Mouse (Mus musculus) lung, embryonic 14.5 days (tissue): Measurements from ENCODE around the gene Prx. TPM values are rescaled to one million over a fixed set of nuclear protein-coding genes. Genes with fewer than 3 reads are reported as not detected.
"Not testable (repeated sequence)": the region's sequence is repeated elsewhere in the genome, so short reads cannot be mapped to it uniquely, and the experiment has no call there.

Source experiments
- ATAC-seq: fragments of 200-750 bp; cut with Nextera tagmentation; 2 replicates; pipeline ENCODE4 v1.8.0; 2017; ENCODE audit warnings: mild to moderate bottlenecking, moderate TSS enrichment, moderate library complexity; ENCODE audit not compliant: insufficient read depth
- DNase-seq: peaks from one replicate; pipeline ENCODE4 v3.0.0-alpha.2; 2015
- H3K27ac ChIP-seq: fragments of 300-500 bp; sonication (generic); 2 replicates; pipeline ENCODE4 v1.5.1; 2014; ENCODE audit warnings: low read depth, mild to moderate bottlenecking, moderate library complexity
- H3K27me3 ChIP-seq: fragments of 300-500 bp; sonication (generic); 2 replicates; pipeline ENCODE4 v1.6.1; 2014; ENCODE audit warnings: low read length, control low read depth; ENCODE audit not compliant: insufficient read depth
- H3K36me3 ChIP-seq: fragments of 300-500 bp; sonication (generic); 2 replicates; pipeline ENCODE4 v1.6.1; 2014; ENCODE audit warnings: control low read depth; ENCODE audit not compliant: insufficient read depth
- H3K4me1 ChIP-seq: fragments of 300-500 bp; sonication (generic); 2 replicates; pipeline ENCODE4 v1.6.1; 2014; ENCODE audit warnings: antibody characterized with exemption, control low read depth; ENCODE audit not compliant: insufficient read depth
- H3K4me2 ChIP-seq: fragments of 300-500 bp; sonication (generic); 2 replicates; pipeline ENCODE4 v1.6.1; 2014; ENCODE audit warnings: mild to moderate bottlenecking
- H3K4me3 ChIP-seq: fragments of 300-500 bp; sonication (generic); 2 replicates; pipeline ENCODE4 v1.5.1; 2014; ENCODE audit warnings: low read depth, low read length
- H3K9ac ChIP-seq: fragments of 300-500 bp; sonication (generic); 2 replicates; pipeline ENCODE4 v1.6.1; 2014
- H3K9me3 ChIP-seq: fragments of 300-500 bp; sonication (generic); 2 replicates; pipeline ENCODE4 v1.6.1; 2016; ENCODE audit warnings: low read depth, low read length, control low read depth
- CTCF ChIP-seq: IDR thresholded peaks from 2 replicates; pipeline ENCODE4 v1.5.1; 2016; ENCODE audit warnings: antibody characterized with exemption, low read depth
- WGBS: fragments of 180-500 bp; shearing (Covaris S2); extraction: QIAGEN DNeasy Blood & Tissue Kit; methylation state at CpG from one replicate; pipeline ENCODE4 v1.1.7; 2014; 5-methylcytosine and 5-hydroxymethylcytosine counted together
- polyA plus RNA-seq: library from polyadenylated mRNA; unstranded; fragments of >200 nt; fragmentation: Nextera tagmentation; extraction: Ambion mirVana; gene quantifications from 2 replicates; pipeline ENCODE4 v1.2.1, GENCODE M21; 2014

The Prx gene
- polyA plus RNA-seq, 1 experiment from 2014 or later: 2.5 TPM

DNA sequence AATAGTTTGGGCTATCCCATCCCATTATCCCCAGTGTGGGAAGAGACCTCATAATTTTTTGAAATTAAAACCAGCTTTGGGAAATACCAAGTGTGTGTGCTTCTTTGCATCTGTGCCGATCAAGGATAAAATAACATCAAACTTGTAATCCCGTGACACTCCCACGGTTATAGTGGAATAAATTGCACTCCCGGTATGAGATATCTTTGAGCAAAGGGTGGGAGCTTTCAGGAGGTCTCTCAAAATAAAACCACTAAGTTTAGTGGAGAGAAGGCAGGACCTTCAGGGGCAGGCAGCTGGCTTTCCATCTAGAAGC is 8.9 kb upstream of the Prx start:
- peak overlapping the region; percentile 31 for H3K4me3 ChIP-seq
- DNase-seq: no peak
- H3K9ac ChIP-seq: peak overlapping the region; percentile 49
- peaks cover 9% of the 10 kb centered on the region for H3K36me3 ChIP-seq
- H3K4me2 ChIP-seq: peak overlapping the region; percentile 55
- H3K4me1 ChIP-seq: peaks cover 6% of the 10 kb centered on the region
- no peaks in the 10 kb centered on the region for H3K27me3 ChIP-seq
- no peak for TF ChIP-seq CTCF
- peak overlapping the region; percentile 85 for H3K27ac ChIP-seq
- ATAC-seq: no peak
- H3K9me3 ChIP-seq: no peaks in the 10 kb centered on the region
- 23% methylated on average over 4 of the region's 4 CpGs for WGBS

DNA sequence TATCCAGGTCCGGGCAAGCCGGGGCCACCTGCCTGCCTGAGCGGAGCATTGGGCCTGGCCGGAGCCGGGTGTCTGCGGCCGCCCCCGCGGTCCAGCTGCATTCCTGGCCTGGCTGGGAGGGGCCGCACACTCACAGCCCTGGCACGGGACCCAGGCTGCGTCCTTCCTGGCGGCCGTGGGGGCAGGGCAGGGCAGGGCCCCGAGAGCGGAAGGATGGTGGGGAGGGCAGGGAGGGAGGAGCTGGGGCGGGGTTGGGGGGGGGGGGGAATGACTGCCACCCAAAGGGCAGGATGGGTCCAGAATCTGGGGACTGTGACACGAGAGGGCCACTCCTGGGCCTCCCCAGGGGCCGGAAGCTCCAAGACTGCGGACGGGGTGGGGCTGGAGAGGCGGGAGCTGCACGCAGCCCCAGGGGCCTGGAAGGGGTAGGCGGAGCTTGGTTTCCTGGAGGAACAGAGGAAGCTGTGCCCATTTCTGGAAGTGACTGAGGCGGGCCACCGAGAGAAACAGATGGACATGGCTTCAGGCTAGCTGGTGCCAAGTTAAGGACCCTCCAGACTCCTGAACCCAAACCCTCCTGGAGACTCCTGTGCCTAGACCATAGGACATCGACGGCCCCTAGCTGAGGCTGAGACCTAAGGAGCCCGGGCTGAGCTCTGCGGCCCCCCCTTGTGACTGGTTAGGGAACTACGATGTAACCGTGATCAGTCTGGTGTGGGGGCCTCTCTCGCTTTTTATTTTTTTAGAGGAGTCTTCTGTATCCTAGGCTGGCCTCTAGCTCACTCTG is 8.4 kb upstream of the Prx start:
- peaks cover 9% of the 10 kb centered on the region for H3K36me3 ChIP-seq
- H3K9ac ChIP-seq: peak overlapping the region; percentile 49
- H3K27me3 ChIP-seq: no peaks in the 10 kb centered on the region
- peak overlapping the region; percentile 31 for H3K4me3 ChIP-seq
- H3K4me1 ChIP-seq: peaks cover 6% of the 10 kb centered on the region
- peak overlapping the region; percentile 85 for H3K27ac ChIP-seq
- WGBS: under 1% methylated on average over 32 of the region's 33 CpGs
- ATAC-seq: peak; percentile 82
- H3K9me3 ChIP-seq: no peaks in the 10 kb centered on the region
- H3K4me2 ChIP-seq: peak overlapping the region; percentile 55
- TF ChIP-seq CTCF: peak; percentile 66
- DNase-seq: peak; percentile 95

- DNase-seq (peak; percentile 63), ATAC-seq (no peak)
- TF ChIP-seq CTCF: no peak
- Histone ChIP-seq H3K36me3 (peaks cover 9% of the 10 kb centered on the region), H3K4me2 (peak overlapping the region; percentile 55; the same call in 1 of the 2 replicates), H3K27me3 (no peaks in the 10 kb centered on the region), H3K9ac (no peak overlapping the region), H3K4me1 (peaks cover 6% of the 10 kb centered on the region), H3K9me3 (no peaks in the 10 kb centered on the region), H3K4me3 (no peak overlapping the region), H3K27ac (peak overlapping the region; percentile 85)
- WGBS: 59% methylated on average over 7 of the region's 7 CpGs
These were observed 7.3 kb upstream of the Prx start for GRCm38 (mm10) chr7:27491856-27492255.

GRCm38 (mm10) chr7:27493022-27493421 is 6.1 kb upstream of the Prx start:
- Histone ChIP-seq H3K36me3 (peaks cover 9% of the 10 kb centered on the region), H3K27me3 (no peaks in the 10 kb centered on the region), H3K4me2 (no peak overlapping the region), H3K9ac (no peak overlapping the region), H3K27ac (no peak overlapping the region), H3K4me1 (peaks cover 6% of the 10 kb centered on the region), H3K9me3 (no peaks in the 10 kb centered on the region), H3K4me3 (no peak overlapping the region)
- 51% methylated on average over 3 of the region's 3 CpGs for WGBS
- DNase-seq: no peak
- TF ChIP-seq CTCF: no peak
- no peak for ATAC-seq

DNA sequence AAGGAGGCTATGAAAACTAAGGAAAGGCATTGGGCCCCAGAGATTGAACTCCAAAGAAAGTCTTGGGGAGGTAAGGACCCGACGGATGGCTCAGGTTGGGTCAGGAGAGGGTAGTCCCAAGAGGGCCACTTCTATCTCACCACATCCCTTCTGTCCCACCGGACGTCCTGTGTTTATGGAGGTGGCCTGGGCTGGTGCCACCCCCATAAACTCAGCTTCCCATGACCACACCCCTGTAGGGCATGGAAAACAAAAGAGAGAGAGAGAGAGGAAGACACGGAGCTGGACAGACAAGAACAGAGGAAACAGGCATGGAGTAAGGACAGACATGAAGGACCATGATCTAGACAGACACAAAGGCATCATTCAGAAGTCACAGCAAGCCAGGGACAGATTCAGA is 5.7 kb upstream of the Prx start:
- peak overlapping the region; percentile 31; the same call in 1 of the 2 replicates for H3K27ac ChIP-seq
- WGBS: 78% methylated on average over 5 of the region's 5 CpGs
- no peak for DNase-seq

DNA sequence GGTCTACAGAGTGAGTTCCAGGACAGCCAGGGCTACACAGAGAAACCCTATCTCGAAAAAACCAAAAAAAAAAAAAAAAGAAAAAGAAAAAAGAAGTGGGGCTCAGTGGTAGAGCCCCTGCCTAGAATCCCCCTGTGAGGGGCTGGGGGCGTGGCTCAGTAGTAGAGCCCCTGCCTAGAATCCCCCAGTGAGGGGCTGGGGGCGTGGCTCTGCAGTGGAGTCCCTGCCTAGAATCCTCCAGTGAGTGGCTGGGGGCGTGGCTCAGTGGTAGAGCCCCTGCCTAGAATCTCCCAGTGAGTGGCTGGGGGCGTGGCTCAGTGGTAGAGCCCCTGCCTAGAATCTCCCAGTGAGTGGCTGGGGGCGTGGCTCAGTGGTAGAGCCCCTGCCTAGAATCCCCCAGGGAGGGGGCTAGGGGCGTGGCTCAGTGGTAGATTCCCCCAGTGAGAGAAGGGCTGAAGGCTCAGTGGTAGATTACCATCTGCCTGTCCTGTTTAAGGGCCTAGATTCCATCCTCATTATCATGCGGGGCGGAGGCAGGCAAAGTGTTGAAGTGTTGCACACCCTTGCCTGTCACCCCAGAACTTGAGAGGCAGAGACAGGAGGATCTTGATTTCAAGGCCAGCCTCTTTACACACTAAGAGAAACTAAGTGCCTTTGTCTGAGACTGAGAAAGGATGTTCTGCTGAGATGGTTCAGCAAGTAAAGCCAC is 4.3 kb upstream of the Prx start:
- not testable (repeated sequence) for H3K4me2 ChIP-seq, H3K36me3 ChIP-seq, H3K9me3 ChIP-seq, H3K9ac ChIP-seq, ATAC-seq, H3K27me3 ChIP-seq, DNase-seq, H3K27ac ChIP-seq, H3K4me3 ChIP-seq, H3K4me1 ChIP-seq
- 90% methylated on average over 9 of the region's 9 CpGs for WGBS

More for the DNA sequence above, 5.7 kb upstream of the Prx start:
- no peak for ATAC-seq
- Histone ChIP-seq H3K36me3 (peaks cover 9% of the 10 kb centered on the region), H3K4me2 (no peak overlapping the region), H3K9me3 (no peaks in the 10 kb centered on the region), H3K4me1 (peaks cover 3% of the 10 kb centered on the region), H3K27me3 (no peaks in the 10 kb centered on the region), H3K4me3 (no peak overlapping the region), H3K9ac (no peak overlapping the region)
- TF ChIP-seq CTCF: no peak

DNA sequence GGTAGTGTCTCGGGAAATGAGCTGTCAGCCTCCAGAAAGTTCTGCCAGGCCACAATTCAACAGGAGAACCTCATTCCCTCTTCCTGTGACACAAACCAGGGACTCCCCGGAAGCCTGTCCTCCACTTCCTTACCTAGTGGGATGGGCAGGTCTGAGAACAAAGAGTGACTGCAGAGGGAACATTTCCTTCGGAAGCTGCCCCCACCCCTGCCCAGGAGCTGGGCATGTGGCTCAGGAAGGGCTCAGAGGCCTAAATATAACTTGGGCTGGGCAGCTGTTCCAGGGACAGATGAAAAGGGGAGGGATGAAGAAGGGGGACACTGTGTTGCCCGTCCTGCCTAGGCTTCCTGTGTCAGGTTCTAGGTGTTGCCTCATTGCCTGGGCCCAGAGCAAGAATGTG is 2.5 kb downstream of the Prx start:
- DNase-seq (peak; percentile 18), ATAC-seq (no peak)
- WGBS: 56% methylated on average over 4 of the region's 4 CpGs
- no peak for TF ChIP-seq CTCF
- no peak overlapping the region for H3K4me2 ChIP-seq
- peak overlapping the region; percentile 55; the same call in 1 of the 2 replicates for H3K27ac ChIP-seq
- H3K9ac ChIP-seq: no peak overlapping the region
- no peak overlapping the region for H3K4me3 ChIP-seq
- H3K36me3 ChIP-seq: no peaks in the 10 kb centered on the region
- no peaks in the 10 kb centered on the region for H3K9me3 ChIP-seq
- peaks cover 4% of the 10 kb centered on the region; the same call in 1 of the 2 replicates for H3K4me1 ChIP-seq
- no peaks in the 10 kb centered on the region for H3K27me3 ChIP-seq
